Mouse (Mus musculus) frontal cortex, postnatal 10 days (tissue): ENCODE data around the gene Olfr998.
"Not testable (repeated sequence)": the region's sequence is repeated elsewhere in the genome, so short reads cannot be mapped to it uniquely, and the experiment has no call there.

Experiments
- DNase-seq, 2 experiments: peaks; one replicate each; pipeline ENCODE4 v3.0.0; 2022; ENCODE audit warnings: low spot score in 2 of 2, mixed read lengths in 1 of 2

Gene Olfr998

GRCm38 (mm10) chr2:85588648-85589047 lies at the start of gene Olfr998:
Olfr998 (plus strand) TSS chr2:85588948.
- not testable (repeated sequence) for DNase-seq

GRCm38 (mm10) chr2:85554806-85555205 lies 33.9 kb upstream of the Olfr998 start:
- DNase-seq = no peak

- DNase-seq = no peak
Measured at GRCm38 (mm10) chr2:85560226-85560625, 28.5 kb upstream of the Olfr998 start.

GRCm38 (mm10) chr2:85561187-85561586 lies 27.6 kb upstream of the Olfr998 start:
- DNase-seq = peak; percentile 6 to 37

- no peak for DNase-seq
Measured at GRCm38 (mm10) chr2:85578915-85579314, 9.8 kb upstream of the Olfr998 start, which contains the start of gene Olfr996. Olfr996 (plus strand) TSS chr2:85579215.

- no peak for DNase-seq
Measured at GRCm38 (mm10) chr2:85611803-85612202, 23.1 kb downstream of the Olfr998 start, which contains the start of gene Olfr1000. Olfr1000 (minus strand) TSS chr2:85611903.
